Mouse (Mus musculus): ENCODE data around the gene Kif1c. TPM values are rescaled to one million over a fixed set of nuclear protein-coding genes. Genes with fewer than 3 reads are reported as not detected.

Gene Kif1c
- total and polyA plus RNA-seq, 3 experiments = 19.8 to 21.7 TPM; not detected in 1

- Histone ChIP-seq H3K9ac (ENCODE audit: control insufficient read depth, low read depth, low read length, poor library complexity, severe bottlenecking) (no peak overlapping the region), H3K79me2 (ENCODE audit: control insufficient read depth, insufficient read depth, low read length, poor library complexity) (peaks cover 10% of the 10 kb centered on the region), H3K36me3 (ENCODE audit: control insufficient read depth in 1 of 2, insufficient read depth in 2 of 2, low read length in 2 of 2) (peaks cover 1 to 5% of the 10 kb centered on the region in 2 experiments; a peak in 3 of 4 replicates)
Observed at GRCm38 (mm10) chr11:70663101-70663500, 37.2 kb upstream of the Kif1c start.

DNA sequence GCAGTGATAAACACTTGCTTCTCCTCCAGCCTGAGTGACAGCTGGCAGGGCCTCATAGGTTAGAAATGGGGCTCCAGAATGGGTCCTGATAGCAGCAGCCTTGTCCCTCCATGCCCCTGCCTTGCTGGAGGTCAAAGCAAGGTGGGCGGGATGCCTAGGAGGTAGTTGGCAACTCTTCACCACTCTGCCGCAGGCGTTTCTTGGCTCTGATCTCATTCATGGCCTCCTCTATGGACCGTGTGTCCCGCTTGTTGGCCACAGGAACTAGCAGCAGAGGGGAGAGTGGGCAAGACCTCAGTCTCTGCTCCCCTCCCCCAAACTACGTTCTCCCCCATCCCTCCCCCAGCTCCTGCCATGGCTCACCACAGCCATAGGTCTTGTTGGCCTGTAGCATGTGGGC lies 36.4 kb upstream of the Kif1c start:
- Histone ChIP-seq H3K9me3 (replicated peaks; ENCODE audit: insufficient read depth, low read length) (no peaks in the 10 kb centered on the region), H3K9ac (ENCODE audit: control insufficient read depth, low read depth, low read length, poor library complexity, severe bottlenecking) (no peak overlapping the region), H3K4me1 (ENCODE audit: control insufficient read depth in 1 of 2, insufficient read depth in 2 of 2, low read length in 2 of 2) (peaks cover 2 to 9% of the 10 kb centered on the region in 2 experiments; a peak in 3 of 4 replicates), H3K4me3 (ENCODE audit: control insufficient read depth in 1 of 2, insufficient read depth in 1 of 2, low read depth in 2 of 2, low read length in 2 of 2) (no peak overlapping the region), H3K27ac (ENCODE audit: control insufficient read depth, low read depth, low read length) (no peak overlapping the region), H3K36me3 (ENCODE audit: control insufficient read depth in 1 of 2, insufficient read depth in 2 of 2, low read length in 2 of 2) (peaks cover 1 to 5% of the 10 kb centered on the region in 2 experiments; a peak in 3 of 4 replicates), H3K27me3 (ENCODE audit: control insufficient read depth in 1 of 2, insufficient read depth in 2 of 2, low read length in 2 of 2) (no peaks in the 10 kb centered on the region), H3K79me2 (ENCODE audit: control insufficient read depth, insufficient read depth, low read length, poor library complexity) (peaks cover 12% of the 10 kb centered on the region)
- no peak for TF ChIP-seq HCFC1 (IDR thresholded peaks at IDR 0.05; ENCODE audit: low read depth, low read length)
- no peak for TF ChIP-seq POLR2AphosphoS2 (IDR thresholded peaks at IDR 0.05; ENCODE audit: low read length)
- TF ChIP-seq NRF1 (IDR thresholded peaks at IDR 0.05; ENCODE audit: insufficient read depth, low read depth, low read length, poor library complexity, severe bottlenecking) = no peak
- DNase-seq (ENCODE audit: low read depth, low spot score) = no peak

More at GRCm38 (mm10) chr11:70663101-70663500, 37.2 kb upstream of the Kif1c start:
- no peak for TF ChIP-seq TAL1 (IDR thresholded peaks at IDR 0.05; ENCODE audit: low read length)
- no peak for TF ChIP-seq RAD21 (IDR thresholded peaks at IDR 0.05; ENCODE audit: low read depth, low read length)
- TF ChIP-seq USF2 (IDR thresholded peaks at IDR 0.05; ENCODE audit: borderline replicate concordance in 1 of 2, insufficient read depth in 1 of 2, low read depth in 1 of 2, low read length in 2 of 2) = no peak
- TF ChIP-seq CHD2 (IDR thresholded peaks at IDR 0.05; ENCODE audit: low read length) = no peak
- TF ChIP-seq MYC (IDR thresholded peaks at IDR 0.05; ENCODE audit: low read depth, low read length) = no peak
- no peak for TF ChIP-seq ZNF384 (IDR thresholded peaks at IDR 0.05; ENCODE audit: low read depth, low read length)
- no peak for TF ChIP-seq MAX (IDR thresholded peaks at IDR 0.05; ENCODE audit: low read length)
- no peak for TF ChIP-seq ZC3H11A (IDR thresholded peaks at IDR 0.05; ENCODE audit: low read depth, low read length)
- no peak for DNase-seq (ENCODE audit: low read depth, low spot score)
- Histone ChIP-seq H3K9me3 (replicated peaks; ENCODE audit: insufficient read depth, low read length) (no peaks in the 10 kb centered on the region), H3K4me1 (ENCODE audit: control insufficient read depth in 1 of 2, insufficient read depth in 2 of 2, low read length in 2 of 2) (peaks cover 2 to 9% of the 10 kb centered on the region in 2 experiments; a peak in 3 of 4 replicates), H3K27ac (ENCODE audit: control insufficient read depth, low read depth, low read length) (no peak overlapping the region), H3K4me3 (ENCODE audit: control insufficient read depth in 1 of 2, insufficient read depth in 1 of 2, low read depth in 2 of 2, low read length in 2 of 2) (no peak overlapping the region), H3K27me3 (ENCODE audit: control insufficient read depth in 1 of 2, insufficient read depth in 2 of 2, low read length in 2 of 2) (no peaks in the 10 kb centered on the region)

- DNase-seq (ENCODE audit: low read depth, low spot score) = no peak
- no peak overlapping the region for H3K9ac ChIP-seq (ENCODE audit: control insufficient read depth, low read depth, low read length, poor library complexity, severe bottlenecking)
- H3K27ac ChIP-seq (ENCODE audit: control insufficient read depth, low read depth, low read length) = no peak overlapping the region
- H3K9me3 ChIP-seq (replicated peaks; ENCODE audit: insufficient read depth, low read length) = no peaks in the 10 kb centered on the region
- H3K36me3 ChIP-seq (ENCODE audit: control insufficient read depth in 1 of 2, insufficient read depth in 2 of 2, low read length in 2 of 2) = peaks cover 1 to 5% of the 10 kb centered on the region in 2 experiments; a peak in 3 of 4 replicates
- H3K79me2 ChIP-seq (ENCODE audit: control insufficient read depth, insufficient read depth, low read length, poor library complexity) = peaks cover 17% of the 10 kb centered on the region
- no peak overlapping the region for H3K4me3 ChIP-seq (ENCODE audit: control insufficient read depth in 1 of 2, insufficient read depth in 1 of 2, low read depth in 2 of 2, low read length in 2 of 2)
- peaks cover 2 to 9% of the 10 kb centered on the region in 2 experiments; a peak in 3 of 4 replicates for H3K4me1 ChIP-seq (ENCODE audit: control insufficient read depth in 1 of 2, insufficient read depth in 2 of 2, low read length in 2 of 2)
- no peaks in the 10 kb centered on the region for H3K27me3 ChIP-seq (ENCODE audit: control insufficient read depth in 1 of 2, insufficient read depth in 2 of 2, low read length in 2 of 2)
- TF ChIP-seq RAD21 (IDR thresholded peaks at IDR 0.05; ENCODE audit: low read depth, low read length) (no peak; the same call in none of the 2 replicates), ETS1 (IDR thresholded peaks at IDR 0.05; ENCODE audit: low read depth, low read length) (no peak), EP300 (IDR thresholded peaks at IDR 0.05; ENCODE audit: low read depth in 1 of 2, low read length in 2 of 2) (no peak), CTCF (IDR thresholded peaks at IDR 0.05 in 2 of 3, conservative IDR thresholded peaks at IDR 0.05 in 1 of 3; ENCODE audit: control insufficient read depth in 1 of 3, insufficient read depth in 1 of 3, low read depth in 2 of 3, low read length in 3 of 3, poor library complexity in 1 of 3, severe bottlenecking in 1 of 3) (peak in 1 of 3 experiments; percentile 29; a peak in 1 of 6 replicates), JUND (IDR thresholded peaks at IDR 0.05; ENCODE audit: low read depth, low read length) (no peak), GATA1 (IDR thresholded peaks at IDR 0.05; ENCODE audit: low read depth, low read length) (no peak), TAL1 (IDR thresholded peaks at IDR 0.05; ENCODE audit: low read length) (no peak)
Observed at GRCm38 (mm10) chr11:70664741-70665140, 35.6 kb upstream of the Kif1c start.
